Mouse (Mus musculus): ENCODE data around the gene Smim24. TPM values are rescaled to one million over a fixed set of nuclear protein-coding genes. Genes with fewer than 3 reads are reported as not detected.

The Smim24 gene
- 0.68 and 2.2 TPM in 2 replicates for polyA plus RNA-seq (2012; ENCODE audit: low replicate concordance)

DNA sequence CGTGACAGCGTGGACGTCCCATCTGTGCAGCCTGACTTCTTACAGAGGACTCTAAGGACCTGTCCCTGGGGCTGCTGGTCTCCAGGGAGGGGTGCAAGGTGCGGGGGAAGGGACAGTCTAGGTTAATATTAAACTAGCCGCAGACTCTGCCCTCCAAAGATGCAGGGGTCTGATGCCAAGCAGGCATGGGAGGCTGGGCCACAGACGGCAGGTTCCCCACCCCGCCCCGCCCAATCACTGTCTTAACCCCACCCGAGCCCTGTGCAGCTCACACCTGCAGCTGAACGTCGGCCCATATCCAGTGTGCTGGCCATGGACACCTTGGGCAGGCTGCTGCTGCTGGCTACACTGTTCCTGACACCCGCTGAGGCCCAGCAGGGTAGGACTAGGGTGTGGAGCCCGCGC is at the start of gene Smim24:
Smim24 (plus strand) TSS at position 271 of the 405 bp plus-strand sequence.

DNA sequence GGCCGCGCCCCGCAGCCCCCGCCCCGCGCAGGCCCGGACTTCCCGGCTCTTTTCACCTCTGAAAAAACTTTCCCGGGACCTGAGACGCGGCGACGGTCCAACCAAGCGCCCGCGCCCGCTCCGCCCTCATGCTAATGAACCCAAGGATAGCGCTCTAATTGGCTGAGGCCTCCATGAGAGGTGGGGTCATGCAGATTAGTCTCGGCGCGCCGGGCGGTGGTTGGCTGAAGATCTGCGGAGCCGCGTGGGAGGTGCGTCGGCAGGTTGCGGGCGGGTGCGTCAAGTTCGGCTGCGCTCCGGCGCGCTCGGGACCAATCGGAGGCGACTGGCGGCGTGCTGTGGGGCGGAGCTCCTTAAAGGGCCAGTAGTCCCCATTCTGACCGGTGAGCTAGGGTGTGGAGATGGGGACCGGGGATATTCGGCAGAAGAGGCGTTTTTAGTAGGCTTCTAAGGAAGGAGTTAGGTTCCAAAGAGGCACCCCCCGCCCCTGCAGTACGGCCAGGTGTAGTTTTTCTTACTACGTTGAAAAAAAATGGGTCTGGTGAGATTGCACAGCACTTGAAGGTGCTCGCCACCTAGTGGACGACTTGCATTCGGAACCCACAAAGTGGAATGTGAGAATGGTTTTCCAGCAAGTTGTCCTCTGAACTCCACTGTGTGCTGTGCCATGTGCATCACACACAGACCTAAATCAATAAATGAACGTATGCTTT is 42.3 kb upstream of the Smim24 start, which contains the start of gene Hmg20b:
Hmg20b (minus strand) TSS at position 130 of the 713 bp plus-strand sequence.

DNA sequence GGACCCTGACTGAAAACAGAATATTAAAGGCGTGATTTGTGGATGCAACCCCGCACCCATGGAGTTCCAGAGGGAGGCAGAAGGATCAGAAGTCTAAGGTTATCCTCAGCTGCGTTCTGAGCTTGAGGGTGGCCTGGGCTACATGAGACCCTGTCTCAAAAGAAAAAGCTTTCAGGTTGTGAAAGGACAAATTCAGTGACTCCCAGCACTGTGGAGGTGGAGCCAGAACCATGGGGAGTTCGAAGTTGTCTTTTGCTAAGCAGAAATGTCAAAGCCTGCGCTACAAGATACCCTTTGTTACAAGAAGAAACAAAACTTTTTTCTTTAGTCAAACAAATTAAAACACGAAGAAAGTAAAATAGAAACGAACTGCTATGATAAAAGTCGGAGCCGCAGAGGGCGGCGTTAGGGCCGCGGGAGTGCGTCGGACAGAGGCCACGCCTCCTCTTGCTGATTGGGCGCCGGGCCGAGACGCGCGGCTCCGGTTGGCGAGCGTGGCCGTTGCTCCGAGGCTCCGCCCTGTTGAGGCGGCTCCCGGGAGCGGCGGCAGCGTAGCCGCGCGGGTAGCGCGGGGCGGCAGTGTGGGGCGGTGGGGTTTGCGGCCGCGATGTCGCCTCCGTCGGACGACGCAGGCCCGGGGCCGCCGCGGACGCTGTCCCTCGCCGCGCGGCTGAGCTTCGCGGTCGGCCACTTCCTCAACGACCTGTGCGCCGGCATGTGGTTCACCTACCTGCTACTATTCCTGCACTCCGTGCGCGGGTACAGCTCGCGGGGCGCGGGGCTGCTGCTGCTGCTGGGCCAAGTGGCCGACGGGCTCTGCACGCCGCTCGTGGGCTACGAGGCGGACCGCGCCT is 35.6 kb upstream of the Smim24 start, which contains the start of gene Mfsd12:
Mfsd12 (plus strand) TSS at position 501 of the 854 bp plus-strand sequence.

DNA sequence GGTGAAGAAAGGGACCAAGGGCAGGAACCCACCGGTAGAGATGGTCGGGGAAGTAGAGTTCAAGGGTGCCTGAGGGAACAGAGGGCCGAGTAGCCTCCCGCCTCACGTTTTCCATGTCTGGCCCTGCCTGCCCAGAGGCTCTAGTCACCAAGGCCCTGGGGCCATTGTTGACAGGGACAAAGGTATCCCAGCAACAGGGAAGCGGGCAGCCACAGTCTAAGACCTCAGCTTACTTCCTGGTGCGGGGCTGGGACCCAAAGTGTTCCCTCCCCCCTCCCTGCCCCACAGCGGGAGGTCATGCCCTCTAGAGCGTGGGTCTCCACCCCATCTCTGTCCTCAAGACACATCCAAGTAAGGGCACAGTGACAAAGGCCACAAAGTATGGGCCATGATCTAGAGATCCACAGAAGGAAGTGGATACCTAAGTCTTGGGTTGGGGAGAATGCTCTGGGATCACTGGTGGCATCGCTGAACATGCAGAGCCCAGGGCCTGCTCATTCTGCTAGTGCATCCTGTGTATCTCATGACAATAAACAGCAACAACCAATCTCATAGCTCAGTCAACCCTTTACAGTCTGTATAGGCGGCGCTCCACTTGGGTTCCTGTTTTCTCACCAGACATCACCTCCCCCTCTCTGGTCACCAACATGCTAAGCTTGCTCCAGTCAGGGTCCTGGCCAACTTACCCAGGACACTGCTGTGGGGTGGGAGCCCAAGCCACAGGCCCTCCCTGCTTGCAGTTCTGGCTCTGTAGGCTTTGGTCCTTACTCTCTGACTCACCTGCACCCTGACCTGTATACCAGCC is 27.0 kb upstream of the Smim24 start, which contains the start of gene 4930404N11Rik:
4930404N11Rik (minus strand) TSS at position 145 of the 805 bp plus-strand sequence.

DNA sequence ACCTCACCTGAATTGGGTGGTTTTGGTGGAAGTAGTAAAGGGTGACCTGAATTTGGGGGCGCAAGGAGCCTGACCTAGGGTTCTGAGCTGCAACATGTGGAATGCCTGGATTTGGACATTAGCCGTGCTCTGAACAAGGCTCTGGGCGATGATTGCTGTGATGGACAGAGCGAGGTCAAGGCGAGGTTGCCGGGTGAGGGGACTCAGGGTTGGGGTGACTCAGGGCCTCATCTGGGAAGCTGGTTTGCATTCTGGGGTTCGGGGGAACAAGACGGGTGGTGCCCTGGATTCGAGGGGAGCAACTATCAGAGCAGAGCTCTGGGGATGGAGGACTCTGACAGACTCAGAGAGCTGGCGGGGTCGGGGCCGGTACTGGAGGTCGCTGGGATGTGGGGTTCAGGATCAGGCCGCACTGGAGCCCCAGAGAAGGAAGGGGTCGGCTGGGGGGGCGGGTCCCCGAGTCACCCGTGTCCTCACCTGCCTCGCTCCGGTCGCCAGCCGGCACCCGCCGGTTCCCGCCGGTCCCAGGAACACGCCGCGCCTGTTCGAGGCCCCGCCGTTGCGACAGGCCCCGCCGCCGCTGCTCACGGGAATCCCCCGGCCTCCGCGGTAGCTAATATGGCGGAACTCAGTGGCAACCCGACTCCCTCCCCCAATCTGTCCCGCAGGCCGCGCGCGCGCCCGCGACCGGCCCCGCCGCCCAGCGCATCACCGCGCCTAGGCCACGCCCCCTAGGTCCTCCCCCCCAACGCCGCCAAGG is 14.9 kb upstream of the Smim24 start, which contains the start of gene Fzr1:
Fzr1 (minus strand) TSS at position 724 of the 760 bp plus-strand sequence.

GRCm38 (mm10) chr10:81383802-81384604 is 8.8 kb upstream of the Smim24 start, which contains the start of the genes Dohh and Gm48551:
TSS of gene Dohh (plus strand) at chr10:81384428.
TSS of gene Gm48551 (plus strand) at chr10:81384466.

DNA sequence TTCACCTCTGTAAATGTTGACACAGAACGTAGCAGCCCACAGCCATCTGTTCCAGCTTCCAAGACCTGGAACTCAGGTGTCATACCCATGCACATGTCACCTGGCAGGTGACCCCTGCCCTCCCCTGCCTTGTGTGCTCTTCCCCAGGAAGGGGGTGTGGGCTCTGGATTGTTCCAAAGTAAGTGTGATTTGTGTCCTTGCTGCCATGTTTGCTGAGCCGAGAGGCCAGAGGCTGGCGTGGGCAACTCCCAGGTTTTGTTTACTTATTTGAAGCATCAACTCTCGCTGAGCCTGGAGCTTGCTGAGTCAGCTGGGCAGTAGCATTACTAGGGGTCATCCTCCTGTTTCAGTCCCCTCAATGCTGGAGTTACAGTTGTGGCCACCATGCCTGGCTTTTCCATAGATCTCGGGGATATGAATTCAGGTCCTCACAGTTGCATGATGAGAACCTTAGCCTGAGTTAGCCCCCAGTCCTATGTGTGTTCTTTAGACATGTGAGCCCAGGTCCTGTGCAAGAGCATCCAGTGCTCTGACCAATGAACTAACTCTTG is 4.3 kb upstream of the Smim24 start, which contains the start of gene Gm48552:
Gm48552 (plus strand) TSS at position 501 of the 551 bp plus-strand sequence.

Other genes starting within 250 kb of the Smim24 start
- gene Pias4, start 225.1 kb upstream of the Smim24 start, polyA plus RNA-seq (2012; ENCODE audit: low replicate concordance) = 90.2 and 186 TPM in 2 replicates
- 344 and 2,489 TPM in 2 replicates for gene Eef2, start 216.4 kb upstream of the Smim24 start, polyA plus RNA-seq (2012; ENCODE audit: low replicate concordance)
- 53.3 and 169 TPM in 2 replicates for gene Dapk3, start 210.0 kb upstream of the Smim24 start, polyA plus RNA-seq (2012; ENCODE audit: low replicate concordance)
- not detected in 2 replicates for gene 4930442H23Rik, start 209.2 kb upstream of the Smim24 start, polyA plus RNA-seq (2012; ENCODE audit: low replicate concordance)
- not detected in 2 replicates for gene Nmrk2, start 191.0 kb upstream of the Smim24 start, polyA plus RNA-seq (2012; ENCODE audit: low replicate concordance)
- gene Atcay, start 162.2 kb upstream of the Smim24 start, polyA plus RNA-seq (2012; ENCODE audit: low replicate concordance) = 0.09 and 0.16 TPM in 2 replicates
- 1.6 and 1.7 TPM in 2 replicates for gene Zfr2, start 159.9 kb upstream of the Smim24 start, polyA plus RNA-seq (2012; ENCODE audit: low replicate concordance)
- gene Matk, start 140.1 kb upstream of the Smim24 start, polyA plus RNA-seq (2012; ENCODE audit: low replicate concordance) = 4.8 and 18.9 TPM in 2 replicates
- gene Mrpl54, start 126.1 kb upstream of the Smim24 start, polyA plus RNA-seq (2012; ENCODE audit: low replicate concordance) = 351 and 433 TPM in 2 replicates
- 147 and 155 TPM in 2 replicates for gene Apba3, start 126.1 kb upstream of the Smim24 start, polyA plus RNA-seq (2012; ENCODE audit: low replicate concordance)
- gene Tjp3, start 101.5 kb upstream of the Smim24 start, polyA plus RNA-seq (2012; ENCODE audit: low replicate concordance) = 2.4 and 5.3 TPM in 2 replicates
- gene Pip5k1c, start 100.1 kb upstream of the Smim24 start, polyA plus RNA-seq (2012; ENCODE audit: low replicate concordance) = 189 and 253 TPM in 2 replicates
- 67.6 and 96.5 TPM in 2 replicates for gene Cactin, start 71.9 kb upstream of the Smim24 start, polyA plus RNA-seq (2012; ENCODE audit: low replicate concordance)
- gene Tbxa2r, start 64.3 kb upstream of the Smim24 start, polyA plus RNA-seq (2012; ENCODE audit: low replicate concordance) = 3.7 and 8.0 TPM in 2 replicates
- gene Gipc3, start 49.8 kb upstream of the Smim24 start, polyA plus RNA-seq (2012; ENCODE audit: low replicate concordance) = 1.3 and 2.0 TPM in 2 replicates
- 314 and 739 TPM in 2 replicates for gene Hmg20b, start 42.6 kb upstream of the Smim24 start, polyA plus RNA-seq (2012; ENCODE audit: low replicate concordance)
- gene Mfsd12, start 35.6 kb upstream of the Smim24 start, polyA plus RNA-seq (2012; ENCODE audit: low replicate concordance) = 68.4 and 74.4 TPM in 2 replicates
- gene 4930404N11Rik, start 27.2 kb upstream of the Smim24 start, polyA plus RNA-seq (2012; ENCODE audit: low replicate concordance) = 10.6 and 16.6 TPM in 2 replicates
- gene Fzr1, start 14.5 kb upstream of the Smim24 start, polyA plus RNA-seq (2012; ENCODE audit: low replicate concordance) = 99.5 and 103 TPM in 2 replicates
- 206 and 254 TPM in 2 replicates for gene Dohh, start 8.6 kb upstream of the Smim24 start, polyA plus RNA-seq (2012; ENCODE audit: low replicate concordance)
- gene Gm48551, start 8.6 kb upstream of the Smim24 start, polyA plus RNA-seq (2012; ENCODE audit: low replicate concordance) = 0.33 and 0.42 TPM in 2 replicates
- 3.7 and 10.5 TPM in 2 replicates for gene Gm48552, start 4.0 kb upstream of the Smim24 start, polyA plus RNA-seq (2012; ENCODE audit: low replicate concordance)
- 206 and 375 TPM in 2 replicates for gene Nfic, start 62.6 kb downstream of the Smim24 start, polyA plus RNA-seq (2012; ENCODE audit: low replicate concordance)
- gene Celf5, start 89.7 kb downstream of the Smim24 start, polyA plus RNA-seq (2012; ENCODE audit: low replicate concordance) = 0.23 and 0.60 TPM in 2 replicates
- gene Ncln, start 103.3 kb downstream of the Smim24 start, polyA plus RNA-seq (2012; ENCODE audit: low replicate concordance) = 296 and 494 TPM in 2 replicates
- 34.9 and 78.0 TPM in 2 replicates for gene S1pr4, start 107.1 kb downstream of the Smim24 start, polyA plus RNA-seq (2012; ENCODE audit: low replicate concordance)
- 30.2 and 35.0 TPM in 2 replicates for gene Gna15, start 131.2 kb downstream of the Smim24 start, polyA plus RNA-seq (2012; ENCODE audit: low replicate concordance)
- 21.9 and 22.6 TPM in 2 replicates for gene Gna11, start 152.1 kb downstream of the Smim24 start, polyA plus RNA-seq (2012; ENCODE audit: low replicate concordance)
- 1,673 and 2,193 TPM in 2 replicates for gene Aes, start 166.4 kb downstream of the Smim24 start, polyA plus RNA-seq (2012; ENCODE audit: low replicate concordance)
- 4.1 and 5.9 TPM in 2 replicates for gene Tle2, start 181.5 kb downstream of the Smim24 start, polyA plus RNA-seq (2012; ENCODE audit: low replicate concordance)
- gene Tle6, start 208.0 kb downstream of the Smim24 start, polyA plus RNA-seq (2012; ENCODE audit: low replicate concordance) = 1.3 and 9.1 TPM in 2 replicates
- 0.33 and 0.99 TPM in 2 replicates for gene BC025920, start 213.2 kb downstream of the Smim24 start, polyA plus RNA-seq (2012; ENCODE audit: low replicate concordance)
- 83.0 and 132 TPM in 2 replicates for gene Sirt6, start 234.7 kb downstream of the Smim24 start, polyA plus RNA-seq (2012; ENCODE audit: low replicate concordance)
- gene Ankrd24, start 235.5 kb downstream of the Smim24 start, polyA plus RNA-seq (2012; ENCODE audit: low replicate concordance) = 8.5 and 13.2 TPM in 2 replicates

Measured in leukemia stem cell, adult 10-12 weeks (primary cell).